Mouse (Mus musculus) layer of hippocampus, adult 2 months (tissue): ENCODE data around the gene Mfng. TPM values are rescaled to one million over a fixed set of nuclear protein-coding genes. Genes with fewer than 3 reads are reported as not detected.

Experiments used
- DNase-seq, 2 experiments: peaks; one replicate each; pipeline ENCODE4 v3.0.0; 2022; ENCODE audit warnings: low spot score in 2 of 2
- H3K27ac ChIP-seq: fragments of 200-600 bp; 2 replicates; pipeline ENCODE4 v1.8.1; 2022
- H3K4me3 ChIP-seq: fragments of 200-600 bp; 2 replicates; pipeline ENCODE4 v1.8.1; 2022; ENCODE audit warnings: mild to moderate bottlenecking
- CTCF ChIP-seq: fragments of 200-600 bp; conservative IDR thresholded peaks from 2 replicates; pipeline ENCODE4 v1.8.1; 2022; ENCODE audit warnings: antibody characterized with exemption, mild to moderate bottlenecking, moderate library complexity
- total RNA-seq, 2 experiments: library from RNA; stranded (reverse); gene quantifications; 2 replicates each; pipeline ENCODE4 v1.2.3; 2021

The Mfng gene
- total RNA-seq, 2 experiments from 2014 or later: 4.4 to 4.7 TPM

DNA sequence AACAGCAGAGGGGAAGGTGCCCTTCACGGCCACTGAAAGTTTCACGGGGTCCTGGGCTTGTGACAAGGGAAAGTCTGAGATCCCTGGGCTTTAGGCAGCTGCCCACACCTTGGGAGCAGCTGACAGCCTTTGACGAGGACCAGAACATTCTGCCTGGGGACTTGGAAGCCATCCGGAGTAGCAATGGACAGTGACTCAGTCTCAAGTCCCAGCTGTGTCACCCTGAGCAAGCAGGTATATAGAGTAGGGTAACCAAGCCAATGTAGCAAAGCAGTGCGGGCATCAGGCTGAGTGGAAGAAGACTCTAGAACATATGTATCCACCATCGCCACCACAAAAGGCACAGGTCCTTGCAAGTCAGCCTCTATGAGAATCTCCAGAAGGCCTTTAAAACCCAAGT, 36.1 kb downstream of the Mfng start:
- no peak overlapping the region for H3K4me3 ChIP-seq
- TF ChIP-seq CTCF: no peak
- H3K27ac ChIP-seq: 0 out of 2 replicates have a peak overlapping the region, but pooled peaks have one; percentile 89
- no peak for DNase-seq

GRCm38 (mm10) chr15:78736681-78737100, 36.6 kb downstream of the Mfng start:
- no peak for TF ChIP-seq CTCF
- H3K27ac ChIP-seq: peak overlapping the region; percentile 89
- no peak overlapping the region for H3K4me3 ChIP-seq
- no peak for DNase-seq

GRCm38 (mm10) chr15:78736181-78736579, 37.1 kb downstream of the Mfng start:
- Histone ChIP-seq H3K27ac (peak overlapping the region; percentile 89), H3K4me3 (no peak overlapping the region)
- no peak for TF ChIP-seq CTCF
- no peak for DNase-seq

DNA sequence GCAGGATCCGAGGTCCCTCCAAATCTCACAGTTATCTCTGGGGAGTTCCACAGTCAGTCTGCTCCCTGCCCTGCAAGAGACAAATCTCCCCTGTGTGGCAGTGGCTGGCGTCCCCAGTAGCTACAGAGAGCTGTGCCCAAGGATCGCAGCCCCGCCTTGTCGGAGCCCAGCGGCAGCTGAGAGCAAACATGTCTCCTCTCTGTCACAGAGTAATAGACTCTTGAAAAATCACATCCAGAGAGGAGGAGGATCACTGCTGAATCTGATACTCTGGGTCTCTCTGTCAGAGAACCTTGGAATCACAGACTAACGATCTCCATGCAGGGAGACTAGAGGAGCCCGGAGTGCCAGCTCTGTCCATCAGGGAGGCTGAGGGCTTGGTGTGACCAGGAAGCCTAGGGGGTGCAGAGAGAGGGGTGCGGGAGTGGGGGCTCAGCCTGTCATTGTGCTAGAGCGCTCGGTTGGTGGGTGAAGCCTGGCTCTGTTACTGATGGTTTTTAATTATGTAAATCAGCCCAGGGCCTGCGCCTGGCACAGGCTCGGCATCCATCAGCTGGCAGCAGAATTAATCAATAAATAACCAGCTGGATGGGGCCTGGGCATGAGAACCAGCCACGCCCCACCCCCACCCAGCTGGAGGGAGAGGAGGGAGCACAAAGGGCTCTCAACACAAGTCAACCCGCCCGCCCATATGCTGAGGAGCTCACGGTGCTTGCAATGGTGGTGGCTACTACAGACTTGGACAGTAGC, 37.7 kb downstream of the Mfng start:
- DNase-seq: peak in 1 of 2 experiments; percentile 49
- peak overlapping the region; percentile 89 for H3K27ac ChIP-seq
- H3K4me3 ChIP-seq: peak overlapping the region; percentile 11; the same call in 1 of the 2 replicates
- no peak for TF ChIP-seq CTCF

DNA sequence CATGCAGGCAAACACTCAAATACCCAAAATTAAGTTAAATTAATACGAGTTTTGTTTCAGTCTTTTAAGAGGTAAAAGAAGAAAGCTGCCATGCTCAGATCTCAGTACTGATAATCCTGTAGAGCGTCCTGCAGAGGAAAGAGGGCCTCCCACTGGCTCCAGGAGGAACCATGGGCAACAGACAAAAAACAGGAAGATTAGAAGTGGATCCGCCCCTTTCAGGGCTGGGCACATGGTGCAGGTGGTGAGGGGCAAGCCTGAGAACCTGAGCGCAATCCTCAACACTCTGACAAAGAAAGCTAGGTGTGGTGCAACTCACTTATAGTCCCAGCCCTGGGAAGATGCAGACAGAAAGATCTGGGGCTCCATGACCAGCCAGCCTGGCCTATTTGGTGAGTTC, 41.4 kb downstream of the Mfng start:
- H3K4me3 ChIP-seq: no peak overlapping the region
- TF ChIP-seq CTCF: no peak
- no peak for DNase-seq
- no peak overlapping the region for H3K27ac ChIP-seq

DNA sequence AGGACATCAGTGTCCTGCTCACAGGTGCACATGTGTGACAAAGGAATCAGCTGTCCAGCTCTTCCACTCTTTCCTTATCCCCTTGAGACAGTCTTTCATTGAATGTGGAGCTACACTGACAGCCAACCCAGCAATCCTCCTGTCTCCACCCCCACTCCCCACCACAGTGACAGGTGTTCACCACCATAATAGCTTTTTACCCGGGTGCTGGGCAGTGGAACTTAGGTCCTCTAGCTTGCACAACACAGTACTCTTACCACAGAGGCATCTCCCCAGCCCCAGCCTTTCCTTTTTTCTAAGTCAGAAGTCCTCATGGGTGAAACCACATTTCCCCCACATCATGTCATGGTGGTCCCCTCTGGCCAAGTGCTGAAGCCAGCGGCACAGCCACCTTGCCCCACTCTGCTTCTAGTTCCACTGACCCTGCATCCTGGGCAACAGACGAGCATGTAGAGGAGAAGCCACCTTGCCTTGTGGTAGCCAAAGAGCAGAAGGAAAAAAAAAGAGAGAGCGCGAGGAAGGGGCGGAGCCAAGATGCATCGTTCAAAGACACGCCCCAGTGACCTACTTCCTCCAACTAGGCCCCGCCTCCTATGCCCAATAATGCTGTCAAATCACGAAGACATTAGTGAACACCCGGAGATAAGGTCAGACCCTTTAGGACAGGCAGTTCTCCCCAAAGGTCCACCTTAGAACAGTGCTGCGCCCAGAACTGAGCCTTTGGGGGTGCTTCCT, 42.8 kb downstream of the Mfng start:
- Histone ChIP-seq H3K27ac (no peak overlapping the region), H3K4me3 (no peak overlapping the region)
- no peak for TF ChIP-seq CTCF
- DNase-seq: no peak

GRCm38 (mm10) chr15:78726697-78727096, 46.6 kb downstream of the Mfng start:
- DNase-seq: no peak

GRCm38 (mm10) chr15:78720532-78720931, 52.7 kb downstream of the Mfng start:
- Histone ChIP-seq H3K4me3 (no peak overlapping the region), H3K27ac (no peak overlapping the region)
- TF ChIP-seq CTCF: no peak
- DNase-seq: no peak

More at GRCm38 (mm10) chr15:78726697-78727096, 46.6 kb downstream of the Mfng start:
- no peak overlapping the region for H3K27ac ChIP-seq
- no peak overlapping the region for H3K4me3 ChIP-seq
- TF ChIP-seq CTCF: no peak

DNA sequence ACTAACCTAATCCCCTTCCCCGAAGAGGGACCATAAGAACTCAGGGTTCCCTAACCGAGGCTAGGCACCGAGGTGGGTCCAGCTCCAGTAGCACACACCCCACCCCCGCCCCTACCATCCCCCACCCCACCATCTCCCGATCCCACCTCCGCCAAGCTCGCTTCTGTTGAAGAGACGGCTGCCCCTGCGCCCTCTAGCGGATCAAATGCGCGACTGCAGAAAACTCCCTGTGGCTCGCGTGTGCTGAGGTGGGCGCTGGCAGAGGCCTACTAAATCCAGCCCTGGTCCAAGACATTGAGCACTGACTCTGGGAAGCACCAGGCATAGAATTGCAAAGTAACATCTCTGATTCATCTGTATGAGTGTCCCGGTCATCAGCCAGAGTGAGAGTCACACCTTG, 53.2 kb downstream of the Mfng start:
- H3K4me3 ChIP-seq: peak overlapping the region; percentile 74
- DNase-seq: peak; percentile 72 to 80
- peak overlapping the region; percentile 98 for H3K27ac ChIP-seq
- TF ChIP-seq CTCF: peak; percentile 81

DNA sequence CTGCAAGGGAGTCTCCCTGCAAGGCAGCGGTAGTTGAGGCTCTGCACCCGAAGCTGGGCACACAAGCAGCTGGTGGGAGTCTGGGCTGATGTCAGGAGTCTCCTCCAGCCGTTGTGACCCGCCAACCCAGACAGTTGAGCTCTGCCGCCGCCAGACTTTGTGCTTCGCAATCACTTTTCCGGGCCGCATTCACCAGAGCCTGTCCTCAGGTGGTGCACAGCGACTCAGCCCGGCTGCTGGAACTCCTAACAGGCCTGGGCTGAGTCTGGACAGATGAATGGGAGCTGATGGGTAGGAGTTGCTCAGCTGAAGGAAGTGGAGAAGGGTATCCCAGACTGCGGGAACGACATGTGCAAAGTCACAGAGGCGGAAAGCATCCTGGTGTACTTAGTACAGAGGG, 53.9 kb downstream of the Mfng start:
- H3K4me3 ChIP-seq: peak overlapping the region; percentile 74
- peak overlapping the region; percentile 98 for H3K27ac ChIP-seq
- DNase-seq: no peak
- TF ChIP-seq CTCF: no peak

- Histone ChIP-seq H3K27ac (peak within 1 kb of the TSS; percentile 98), H3K4me3 (peak within 1 kb of the TSS; percentile 74)
- no peak for TF ChIP-seq CTCF
- DNase-seq: peak in 1 of 2 experiments; percentile 72
These were observed 54.7 kb downstream of the Mfng start, which contains the start of gene Elfn2 for GRCm38 (mm10) chr15:78718290-78719250. Gene Elfn2, minus strand, starts transcription at chr15:78718771.

DNA sequence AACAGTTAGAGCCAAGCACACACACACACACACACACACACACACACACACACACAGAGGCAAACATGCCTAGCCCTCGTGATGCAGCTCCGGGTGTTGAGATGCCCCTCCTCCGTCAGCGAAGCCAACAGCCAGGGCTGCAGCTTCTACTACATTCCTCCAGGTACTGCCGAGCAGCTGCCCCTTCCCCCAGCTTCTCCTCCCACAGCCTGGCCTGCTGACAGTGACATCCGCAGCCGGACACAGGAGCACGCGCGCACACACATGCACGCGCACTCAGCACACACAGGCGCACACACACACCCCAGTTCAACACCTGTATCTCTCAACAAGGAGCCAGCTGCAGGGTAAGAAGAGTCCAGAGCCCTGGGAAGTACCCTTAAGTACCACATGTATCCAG, 56.3 kb downstream of the Mfng start:
- H3K4me3 ChIP-seq: peak overlapping the region; percentile 74
- TF ChIP-seq CTCF: no peak
- no peak for DNase-seq
- H3K27ac ChIP-seq: peak overlapping the region; percentile 98
